Mouse (Mus musculus) liver, embryonic 14.5 days (tissue): ENCODE measurements around the gene Fam57b. TPM values are rescaled to one million over a fixed set of nuclear protein-coding genes. Genes with fewer than 3 reads are reported as not detected.

Experiments used
- ATAC-seq: fragments of 200-750 bp; cut with Nextera tagmentation; 2 replicates; pipeline ENCODE4 v1.8.0; 2017; ENCODE audit warnings: moderate number of reproducible peaks, mild to moderate bottlenecking, moderate library complexity; ENCODE audit not compliant: insufficient read depth
- DNase-seq, 3 experiments: peaks; one replicate each; pipeline ENCODE4 v3.0.0-alpha.2; 2012 to 2013; ENCODE audit warnings: low read depth in 3 of 3, low spot score in 3 of 3
- H3K27ac ChIP-seq: fragments of 300-500 bp; sonication (generic); 2 replicates; pipeline ENCODE4 v1.5.1; 2014; ENCODE audit warnings: moderate library complexity, mild to moderate bottlenecking, control low read depth, inconsistent platforms
- H3K27me3 ChIP-seq: fragments of 300-500 bp; sonication (generic); 2 replicates; pipeline ENCODE4 v1.6.1; 2014; ENCODE audit warnings: mild to moderate bottlenecking, low read length, moderate library complexity; ENCODE audit not compliant: control insufficient read depth, insufficient read depth
- H3K36me3 ChIP-seq: fragments of 300-500 bp; sonication (generic); replicated peaks from 2 replicates; pipeline ENCODE4 v1.6.1; 2014; ENCODE audit warnings: low read depth; ENCODE audit not compliant: control insufficient read depth, insufficient read depth
- H3K4me1 ChIP-seq, 2 experiments: fragments of 200-500 bp in 1 of 2; fragments of 300-500 bp in 1 of 2; sonication (generic) in 1 of 2; replicated peaks; 2 replicates each; pipeline ENCODE4 v1.6.1; 2012 to 2014; ENCODE audit warnings: antibody characterized with exemption in 1 of 2, inconsistent platforms in 1 of 2, low read length in 1 of 2; ENCODE audit not compliant: control insufficient read depth in 2 of 2, insufficient read depth in 2 of 2
- H3K4me2 ChIP-seq: fragments of 300-500 bp; sonication (generic); 2 replicates; pipeline ENCODE4 v1.6.1; 2014; ENCODE audit warnings: low read depth, mild to moderate bottlenecking, control low read depth, moderate library complexity
- H3K4me3 ChIP-seq, 2 experiments: fragments of 200-500 bp in 1 of 2; fragments of 300-500 bp in 1 of 2; sonication (generic) in 1 of 2; 2 replicates each; pipeline ENCODE4 v1.5.1; 2012 to 2014; ENCODE audit warnings: low read depth in 2 of 2, low read length in 2 of 2, mild to moderate bottlenecking in 2 of 2, control low read depth in 1 of 2, inconsistent platforms in 1 of 2, moderate library complexity in 1 of 2; ENCODE audit not compliant: insufficient read depth in 1 of 2
- H3K9ac ChIP-seq: fragments of 300-500 bp; sonication (generic); replicated peaks from 2 replicates; pipeline ENCODE4 v1.6.1; 2014; ENCODE audit warnings: mild to moderate bottlenecking, control low read depth, moderate library complexity
- H3K9me3 ChIP-seq: fragments of 300-500 bp; sonication (generic); 2 replicates; pipeline ENCODE4 v1.6.1; 2016; ENCODE audit warnings: low read length, mixed read lengths; ENCODE audit not compliant: control insufficient read depth
- CTCF ChIP-seq: IDR thresholded peaks from 2 replicates; pipeline ENCODE4 v1.5.1; 2016; ENCODE audit warnings: antibody characterized with exemption, low read depth, control low read depth
- EP300 ChIP-seq: IDR thresholded peaks from 2 replicates; pipeline ENCODE4 v1.6.1; 2016; ENCODE audit warnings: antibody characterized with exemption, low read depth
- WGBS: fragments of 180-500 bp; shearing (Covaris S2); extraction: QIAGEN DNeasy Blood & Tissue Kit; methylation state at CpG from one replicate; pipeline ENCODE4 v1.1.7; 2014; ENCODE audit not compliant: insufficient replicate concordance; 5-methylcytosine and 5-hydroxymethylcytosine counted together
- polyA plus RNA-seq, 2 experiments: library from polyadenylated mRNA; depleted of rRNA in 1 of 2; stranded (reverse) in 1 of 2; unstranded in 1 of 2; fragments of >200 nt; fragmentation: Nextera tagmentation in 1 of 2; extraction: Ambion mirVana in 1 of 2; gene quantifications; 2 replicates each; pipeline versions ENCODE4 v1.2.1 to v1.2.3; 2012 to 2014

Gene Fam57b
- polyA plus RNA-seq, 2 experiments: 0.19 TPM; not detected in 1

DNA sequence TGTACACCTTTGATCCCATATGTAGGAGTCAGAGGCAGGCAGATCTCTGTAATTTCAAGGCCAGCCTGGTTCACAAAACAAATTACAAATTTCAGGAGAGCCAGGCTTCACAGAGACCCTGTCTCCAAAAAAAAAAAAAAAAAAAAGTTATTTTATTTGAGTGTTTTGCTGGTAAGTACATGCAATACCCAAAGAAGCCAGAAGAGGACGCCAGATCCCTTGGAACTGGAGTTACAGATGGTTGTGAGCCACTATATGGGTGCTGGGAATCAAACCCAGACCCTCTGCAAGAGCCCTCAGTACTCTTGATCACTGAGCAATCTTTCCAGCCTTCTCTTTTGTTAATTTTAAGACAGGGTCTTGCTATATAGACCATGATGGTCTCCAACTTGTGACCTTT is 21.4 kb downstream of the Fam57b start:
- Histone ChIP-seq H3K4me3 (no peak overlapping the region), H3K36me3 (no peaks in the 10 kb centered on the region), H3K9ac (no peak overlapping the region), H3K4me1 (no peaks in the 10 kb centered on the region), H3K27ac (no peak overlapping the region), H3K4me2 (no peak overlapping the region), H3K9me3 (no peaks in the 10 kb centered on the region), H3K27me3 (peaks cover 11% of the 10 kb centered on the region)
- peak; percentile 36; the same call in 1 of the 2 replicates for TF ChIP-seq CTCF
- no peak for TF ChIP-seq EP300
- ATAC-seq: no peak
- WGBS: 13% methylated on average over 1 of the region's 1 CpGs
- no peak for DNase-seq

DNA sequence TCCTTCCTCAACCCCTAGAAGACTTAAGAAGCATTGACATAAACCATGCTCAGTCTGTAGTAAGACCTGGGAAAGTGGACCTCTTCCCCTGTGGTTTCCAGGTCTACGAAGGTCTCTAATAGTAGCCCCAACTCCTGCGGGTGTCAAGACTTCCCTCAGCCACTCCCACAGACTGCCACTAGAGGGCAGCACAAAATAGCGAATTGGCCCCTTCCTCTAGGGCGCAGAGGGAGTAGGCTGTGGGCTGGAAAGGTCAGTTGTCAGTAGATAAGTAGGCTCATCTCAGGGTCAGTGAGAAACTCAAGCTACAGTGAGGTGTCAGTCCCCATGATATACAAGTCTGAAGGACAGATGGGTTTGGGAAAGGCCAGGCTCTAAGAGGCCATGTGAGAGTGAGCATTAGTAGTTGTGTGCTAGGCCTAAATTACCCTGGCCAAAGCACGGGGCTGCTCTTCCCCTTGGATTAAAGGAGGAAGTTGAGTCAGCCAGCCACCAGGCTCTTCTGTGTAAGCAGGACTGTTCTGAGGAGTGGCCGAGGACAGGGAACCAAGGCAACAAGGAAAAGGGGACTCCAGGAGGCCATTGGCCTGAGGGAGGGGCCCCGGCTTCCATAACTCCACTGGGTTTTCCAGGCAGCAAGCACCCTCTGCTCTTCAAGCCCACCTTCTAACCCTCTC is 24.5 kb downstream of the Fam57b start:
- peak; percentile 41; the same call in 1 of the 2 replicates for ATAC-seq
- Histone ChIP-seq H3K4me2 (no peak overlapping the region), H3K4me3 (no peak overlapping the region)

DNA sequence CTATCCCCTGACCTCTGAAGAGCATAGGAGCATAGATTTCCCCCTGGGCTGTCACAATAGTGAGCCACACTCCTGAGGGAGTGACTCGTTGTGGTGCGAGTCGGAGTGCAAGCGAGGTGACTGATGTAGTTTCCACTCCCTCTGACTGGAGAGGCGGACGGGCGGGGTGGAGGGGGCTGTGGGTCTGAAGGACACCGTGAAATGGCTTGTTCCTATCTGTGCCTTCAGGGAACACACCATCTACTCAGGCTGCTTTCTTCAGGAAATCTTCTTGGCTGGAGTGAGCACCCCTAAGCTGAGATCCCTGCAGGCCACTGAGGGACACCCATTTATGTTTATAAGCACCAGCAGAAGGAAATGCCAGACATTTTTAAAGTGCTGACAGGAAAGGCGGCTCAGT is 25.3 kb downstream of the Fam57b start:
- TF ChIP-seq CTCF (no peak), EP300 (no peak)
- no peak overlapping the region for H3K4me2 ChIP-seq
- 31% methylated on average over 9 of the region's 9 CpGs for WGBS

More for the DNA sequence above, 24.5 kb downstream of the Fam57b start:
- Histone ChIP-seq H3K4me1 (no peaks in the 10 kb centered on the region), H3K9ac (no peak overlapping the region), H3K27me3 (peaks cover 16% of the 10 kb centered on the region), H3K27ac (no peak overlapping the region), H3K36me3 (no peaks in the 10 kb centered on the region), H3K9me3 (no peaks in the 10 kb centered on the region)
- TF ChIP-seq CTCF (peak; percentile 97), EP300 (no peak)
- DNase-seq: peak; percentile 36 to 59 (median 55)
- WGBS: 17% methylated on average over 7 of the region's 7 CpGs

DNA sequence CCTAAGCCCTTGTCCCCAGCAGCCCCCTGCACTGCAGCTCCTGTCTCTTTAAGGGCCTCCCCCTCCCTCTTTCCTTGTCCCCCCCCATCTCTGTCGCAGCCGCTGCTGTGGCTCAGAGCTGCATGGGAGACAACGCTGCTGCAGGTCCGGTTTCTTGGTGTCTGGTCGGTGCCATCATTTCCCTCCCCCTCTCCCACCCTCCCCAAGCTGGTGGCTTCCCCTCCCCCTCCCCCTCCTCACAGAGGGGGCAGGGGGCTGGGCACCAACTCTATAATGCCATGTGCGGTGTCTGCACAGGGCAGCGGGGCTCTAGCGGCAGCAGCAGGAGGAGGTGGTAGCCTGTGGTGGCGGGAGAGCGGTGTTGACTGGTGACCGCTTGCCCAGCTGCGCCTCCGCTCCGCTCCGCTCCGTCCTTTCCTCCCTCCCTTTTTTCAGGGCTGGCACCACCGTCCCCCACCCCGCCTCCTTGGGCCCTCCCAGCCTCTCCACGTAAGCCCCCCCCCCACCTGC is 25.8 kb downstream of the Fam57b start:
- Histone ChIP-seq H3K4me1 (no peaks in the 10 kb centered on the region), H3K9ac (no peak overlapping the region), H3K9me3 (no peaks in the 10 kb centered on the region), H3K36me3 (no peaks in the 10 kb centered on the region), H3K27ac (no peak overlapping the region), H3K4me3 (no peak overlapping the region), H3K4me2 (no peak overlapping the region), H3K27me3 (peaks cover 16% of the 10 kb centered on the region)
- no peak for TF ChIP-seq CTCF
- no peak for TF ChIP-seq EP300
- ATAC-seq (no peak), DNase-seq (no peak)
- WGBS: 5% methylated on average over 17 of the region's 19 CpGs

More for the DNA sequence above, 25.3 kb downstream of the Fam57b start:
- DNase-seq (no peak), ATAC-seq (no peak)
- H3K4me3 ChIP-seq: no peak overlapping the region
- H3K36me3 ChIP-seq: no peaks in the 10 kb centered on the region
- peaks cover 16% of the 10 kb centered on the region for H3K27me3 ChIP-seq
- no peak overlapping the region for H3K9ac ChIP-seq
- no peaks in the 10 kb centered on the region for H3K4me1 ChIP-seq
- H3K27ac ChIP-seq: no peak overlapping the region
- H3K9me3 ChIP-seq: no peaks in the 10 kb centered on the region

GRCm38 (mm10) chr7:126823940-126824339 is 26.5 kb downstream of the Fam57b start:
- 17% methylated on average over 10 of the region's 10 CpGs for whole genome bisulfite sequencing
- no peak overlapping the region for H3K27ac ChIP-seq
- no peaks in the 10 kb centered on the region for H3K36me3 ChIP-seq
- no peak overlapping the region for H3K4me2 ChIP-seq
- no peak for DNase-seq
- no peak overlapping the region for H3K4me3 ChIP-seq
- H3K9me3 ChIP-seq: no peaks in the 10 kb centered on the region
- H3K27me3 ChIP-seq: peaks cover 16% of the 10 kb centered on the region
- no peak for ATAC-seq
- no peak overlapping the region for H3K9ac ChIP-seq
- H3K4me1 ChIP-seq: no peaks in the 10 kb centered on the region
- TF ChIP-seq CTCF (no peak), EP300 (no peak)
